Mouse (Mus musculus): Measurements from ENCODE around the gene Prim2.
"Not testable (repeated sequence)": the region's sequence is repeated elsewhere in the genome, so short reads cannot be mapped to it uniquely, and the experiment has no call there.

Gene Prim2

DNA sequence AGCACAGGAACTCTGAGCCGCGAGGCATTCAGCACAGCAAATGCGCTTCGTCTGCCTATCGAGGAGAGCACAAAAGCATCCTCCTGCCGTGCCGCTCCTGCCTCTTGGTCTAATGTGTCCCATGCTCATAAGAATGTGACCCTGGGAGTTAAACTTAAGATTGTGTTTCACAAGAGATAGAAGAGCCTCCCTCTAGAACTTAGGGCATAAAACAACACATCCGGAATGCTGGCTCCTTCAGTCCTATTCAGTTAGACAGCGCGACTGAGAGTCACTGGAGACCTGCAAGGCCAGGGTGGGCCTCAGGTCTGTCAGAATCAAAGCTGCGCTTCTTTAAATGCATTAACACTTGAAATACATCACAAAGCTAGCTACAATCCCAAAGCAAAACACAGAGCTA, 18.7 kb downstream of the Prim2 start:
- DNase-seq (ENCODE audit: low read depth, low spot score): no peak

DNA sequence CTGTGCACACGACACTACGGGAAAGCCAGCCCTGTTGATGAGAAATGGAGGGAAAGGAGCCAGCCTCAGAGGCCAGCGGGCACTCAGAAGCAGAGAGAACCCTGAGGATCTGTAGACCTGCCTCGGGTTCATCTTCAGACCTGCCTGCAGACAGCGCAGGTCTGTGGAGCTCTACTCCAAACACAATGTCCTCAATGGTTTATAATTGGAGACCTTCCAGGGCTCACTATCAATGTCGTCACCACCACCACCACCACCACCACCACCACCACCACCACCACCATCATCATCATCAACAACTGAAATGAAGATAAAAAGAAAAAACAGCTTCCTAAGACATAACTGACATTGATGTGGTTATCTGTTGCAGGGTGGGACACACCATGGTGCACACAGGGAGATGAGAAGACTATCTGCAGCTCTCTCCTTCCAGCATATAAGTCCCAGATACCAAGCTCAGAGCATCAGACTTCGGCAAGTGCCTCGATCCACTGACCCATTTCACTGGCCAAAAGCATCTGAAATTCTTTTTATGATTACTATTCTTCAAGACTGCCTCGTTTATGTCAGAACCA, 20.0 kb downstream of the Prim2 start:
- DNase-seq (ENCODE audit: low read depth, low spot score): no peak

DNA sequence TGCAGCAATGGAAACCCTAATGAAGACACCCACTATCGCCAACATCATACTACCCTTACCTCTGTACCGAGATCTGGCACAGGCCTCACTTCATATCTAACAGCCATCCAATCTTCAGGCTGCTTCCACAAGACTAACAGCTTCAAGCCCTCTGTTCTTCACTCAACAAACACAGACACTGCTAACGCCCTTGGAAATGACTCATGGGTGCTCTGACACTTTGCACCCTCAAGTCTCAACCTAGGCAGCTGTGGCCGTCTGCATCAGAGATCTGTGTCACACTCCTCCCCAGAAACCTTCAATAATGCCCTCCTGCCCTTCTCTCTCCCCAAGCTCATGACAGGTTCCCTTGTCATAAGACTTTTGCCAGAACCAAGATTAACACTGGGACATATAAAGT, 20.6 kb downstream of the Prim2 start:
- DNase-seq (ENCODE audit: low read depth, low spot score): no peak

DNA sequence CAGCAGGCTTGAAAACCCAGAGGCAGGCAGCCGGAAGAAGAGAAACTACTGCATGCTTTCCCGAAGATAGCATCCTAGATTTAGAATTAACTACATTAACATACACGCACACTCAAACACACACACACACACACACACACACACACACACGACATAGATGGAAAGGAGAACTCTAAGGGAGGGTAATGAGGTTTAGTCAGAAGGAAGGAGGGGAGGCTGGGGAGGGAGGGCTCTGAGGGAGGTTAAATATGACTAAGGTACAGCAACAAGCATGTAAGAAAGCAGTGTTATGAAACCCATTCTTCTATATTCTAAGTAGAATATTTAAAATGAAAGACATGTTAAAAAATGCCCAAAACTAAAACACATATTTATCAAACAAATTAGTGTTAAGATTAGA, 21.9 kb downstream of the Prim2 start:
- DNase-seq (ENCODE audit: low read depth, low spot score): no peak

DNA sequence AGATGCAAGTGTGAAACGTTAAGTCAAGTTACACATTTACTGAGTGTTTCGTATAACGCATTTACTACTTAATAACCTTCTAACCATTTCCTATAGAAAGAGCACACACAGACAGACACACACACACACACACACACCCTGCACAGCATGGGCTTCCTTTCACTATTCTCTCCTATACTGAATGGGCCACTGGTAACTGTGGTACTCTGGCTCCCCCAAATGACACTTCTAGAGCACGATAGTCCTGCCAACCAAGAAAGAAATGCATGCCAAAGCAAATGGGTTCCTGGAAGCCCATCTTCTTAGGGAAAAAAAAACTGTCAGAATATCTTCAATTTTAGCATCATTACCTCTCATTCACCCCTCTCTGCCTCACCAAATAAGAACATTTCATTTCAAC, 22.4 kb downstream of the Prim2 start:
- DNase-seq (ENCODE audit: low read depth, low spot score): no peak

DNA sequence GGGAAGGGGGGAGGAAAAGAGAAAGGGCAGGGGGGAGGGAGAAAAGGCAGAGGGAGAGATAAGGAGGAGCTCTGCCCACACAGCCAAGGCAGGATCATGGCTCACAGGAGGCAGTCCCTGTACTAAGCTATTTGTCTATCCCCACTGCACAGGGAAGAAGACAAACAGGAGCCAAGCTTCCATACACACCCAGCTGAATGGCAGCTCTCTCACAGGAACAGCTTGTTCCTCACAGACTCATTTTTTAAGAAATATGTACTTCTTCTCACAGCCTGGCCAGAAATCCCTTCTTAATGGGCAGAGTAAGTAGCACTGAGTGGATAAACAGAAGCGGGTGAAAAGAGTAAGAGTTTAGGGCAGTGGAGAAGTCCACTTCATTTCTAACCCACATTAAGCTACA, 23.9 kb downstream of the Prim2 start:
- DNase-seq (ENCODE audit: low read depth, low spot score): no peak

DNA sequence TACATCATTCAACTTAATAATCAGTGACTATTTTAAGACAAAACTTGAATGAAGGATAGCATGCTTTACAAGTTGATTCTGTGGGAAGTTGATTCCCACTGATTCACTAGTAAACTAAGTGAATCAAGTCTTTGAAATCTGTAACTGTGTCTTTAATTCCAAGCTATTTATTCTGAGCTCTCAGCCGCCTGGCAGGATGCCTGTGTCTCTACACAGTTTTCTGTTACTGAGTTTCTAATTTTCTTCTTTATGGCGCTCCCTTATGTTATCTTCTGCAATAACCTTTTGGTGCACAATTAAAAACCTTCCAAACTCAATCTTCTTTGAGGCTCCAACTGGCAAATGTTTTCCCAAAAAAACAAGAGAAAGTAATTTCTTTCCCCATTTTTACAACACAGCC, 28.5 kb downstream of the Prim2 start:
- DNase-seq (ENCODE audit: low read depth, low spot score): no peak

DNA sequence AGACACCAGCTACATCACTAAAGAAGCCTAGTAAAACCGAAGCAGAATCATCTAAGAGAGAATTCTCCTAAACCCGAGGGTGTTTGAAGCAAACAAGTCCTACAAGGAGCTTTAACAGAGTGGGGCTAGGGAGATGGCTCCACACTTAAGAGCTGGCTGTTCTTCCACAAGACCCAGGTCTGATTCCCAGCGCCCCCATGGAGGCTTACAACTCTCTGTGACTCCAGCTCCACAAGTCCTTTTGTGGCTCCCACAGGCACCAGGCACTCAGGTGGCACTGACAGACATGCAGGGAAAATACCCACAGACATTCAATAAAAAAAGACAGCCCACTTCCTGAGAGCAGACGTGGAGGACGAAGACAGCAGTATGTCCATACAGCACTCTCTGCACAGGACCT, 29.5 kb downstream of the Prim2 start:
- DNase-seq (ENCODE audit: low read depth, low spot score): no peak

DNA sequence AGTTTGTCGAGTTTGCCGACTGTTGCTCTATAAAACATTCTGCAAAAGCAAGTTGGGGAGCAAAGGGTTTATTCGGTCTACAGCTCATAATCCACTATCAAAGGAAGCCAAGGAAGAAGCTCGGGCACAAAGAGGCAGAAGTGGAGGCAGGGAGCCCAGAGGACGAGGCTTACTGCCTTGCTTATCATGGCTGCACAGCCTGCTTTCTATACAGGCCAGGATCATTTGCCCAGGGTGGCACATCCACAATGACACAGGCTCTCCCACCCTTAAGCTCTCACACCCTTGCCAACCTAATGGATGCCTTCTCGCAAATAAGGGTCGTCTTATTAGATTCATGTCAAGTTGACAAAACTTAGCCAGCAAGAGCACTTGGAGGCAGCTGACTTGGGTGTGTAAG, 30.4 kb downstream of the Prim2 start:
- DNase-seq (ENCODE audit: low read depth, low spot score): no peak

DNA sequence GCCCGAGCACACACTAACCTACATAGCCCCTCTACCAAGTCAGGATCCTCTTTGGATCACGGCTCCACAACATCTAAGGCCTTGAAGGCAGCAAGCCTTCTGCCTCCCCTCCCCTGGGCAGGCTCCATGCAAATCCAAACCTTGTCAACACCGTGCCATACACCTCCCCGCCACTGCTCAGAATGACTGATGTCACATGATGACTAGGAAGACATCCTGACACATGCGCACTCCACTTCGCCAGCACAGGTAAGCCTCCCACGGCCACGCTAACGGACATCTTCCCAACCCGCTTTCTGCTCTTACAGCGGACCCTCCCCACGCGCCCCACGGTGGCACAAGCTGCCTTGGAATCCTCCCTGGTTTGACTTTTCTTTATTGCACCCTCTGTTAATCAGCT, 31.8 kb downstream of the Prim2 start:
- peak; percentile 93 for DNase-seq (ENCODE audit: low read depth, low spot score)

DNA sequence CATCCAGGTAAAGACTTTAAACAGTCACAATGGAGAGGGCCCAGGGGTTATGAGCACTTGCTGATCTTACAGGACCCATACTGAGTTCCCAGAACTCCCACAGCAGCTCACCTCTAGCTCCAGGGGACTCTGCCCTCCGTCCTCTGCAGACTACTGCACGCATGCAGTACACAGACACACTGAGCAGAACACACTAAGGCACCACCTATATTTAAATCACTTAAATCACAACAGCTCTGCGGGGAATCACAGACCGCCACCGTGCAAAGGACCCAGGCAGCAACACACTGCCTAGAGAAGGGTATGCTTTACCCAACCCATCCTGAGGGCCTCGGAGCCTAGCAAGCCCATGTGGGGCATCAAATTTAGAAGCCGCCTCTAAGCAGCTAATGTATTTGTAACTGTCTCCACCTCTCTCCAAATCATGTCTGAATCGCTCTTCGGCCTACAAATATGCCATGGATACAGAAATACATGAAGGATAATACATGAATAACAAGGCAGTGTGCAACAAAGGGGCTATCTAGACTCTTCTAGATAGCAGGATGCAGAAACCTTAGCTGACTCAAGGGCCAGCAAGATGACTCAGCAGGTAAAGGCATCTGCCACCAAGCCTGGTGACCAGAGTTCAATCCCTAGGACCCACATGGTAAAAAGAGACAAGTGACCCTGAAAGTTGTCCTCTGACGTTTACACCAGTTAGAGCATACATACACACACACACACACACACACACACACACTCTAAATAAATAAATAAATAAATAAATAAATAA, 33.0 kb downstream of the Prim2 start:
- peak; percentile 55 for DNase-seq (ENCODE audit: low read depth, low spot score)

DNA sequence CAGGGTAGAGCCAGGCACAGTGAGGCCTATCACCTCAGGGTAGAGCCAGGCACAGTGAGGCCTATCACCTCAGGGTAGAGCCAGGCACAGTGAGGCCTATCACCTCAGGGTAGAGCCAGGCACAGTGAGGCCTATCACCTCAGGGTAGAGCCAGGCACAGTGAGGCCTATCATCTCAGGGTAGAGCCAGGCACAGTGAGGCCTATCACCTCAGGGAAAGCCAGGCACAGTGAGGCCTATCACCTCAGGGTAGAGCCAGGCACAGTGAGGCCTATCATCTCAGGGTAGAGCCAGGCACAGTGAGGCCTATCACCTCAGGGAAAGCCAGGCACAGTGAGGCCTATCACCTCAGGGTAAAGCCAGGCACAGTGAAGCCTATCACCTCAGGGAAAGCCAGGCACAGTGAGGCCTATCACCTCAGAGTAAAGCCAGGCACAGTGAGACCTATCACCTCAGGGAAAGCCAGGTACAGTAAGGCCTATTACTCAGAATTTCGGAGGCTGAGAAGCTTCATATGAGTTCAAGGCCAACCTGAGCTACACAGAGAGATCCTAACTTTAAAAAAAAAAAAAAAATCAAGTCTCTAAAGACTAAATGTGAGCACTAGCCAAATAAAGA, 38.5 kb downstream of the Prim2 start:
- not testable (repeated sequence) for DNase-seq (ENCODE audit: low read depth, low spot score)

DNA sequence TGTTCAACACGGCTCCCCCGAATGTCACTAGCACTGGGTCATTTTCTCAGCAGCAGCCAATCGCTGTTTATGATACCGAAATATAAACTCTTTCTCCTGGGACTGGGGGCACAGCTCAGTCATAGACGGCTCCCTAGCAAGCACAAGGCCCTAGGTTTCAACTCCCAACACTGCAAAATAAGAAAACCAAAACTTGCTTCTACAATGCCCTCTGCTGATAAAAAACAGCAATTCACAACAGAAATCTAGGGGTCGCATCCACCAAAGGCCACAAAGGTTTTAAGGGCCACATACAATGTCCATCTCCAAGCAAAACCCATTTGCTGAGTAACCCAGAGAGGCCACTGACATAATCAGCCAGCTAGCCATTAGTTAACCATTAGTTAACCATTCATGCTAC, 41.8 kb downstream of the Prim2 start:
- no peak for DNase-seq (ENCODE audit: low read depth, low spot score)

DNA sequence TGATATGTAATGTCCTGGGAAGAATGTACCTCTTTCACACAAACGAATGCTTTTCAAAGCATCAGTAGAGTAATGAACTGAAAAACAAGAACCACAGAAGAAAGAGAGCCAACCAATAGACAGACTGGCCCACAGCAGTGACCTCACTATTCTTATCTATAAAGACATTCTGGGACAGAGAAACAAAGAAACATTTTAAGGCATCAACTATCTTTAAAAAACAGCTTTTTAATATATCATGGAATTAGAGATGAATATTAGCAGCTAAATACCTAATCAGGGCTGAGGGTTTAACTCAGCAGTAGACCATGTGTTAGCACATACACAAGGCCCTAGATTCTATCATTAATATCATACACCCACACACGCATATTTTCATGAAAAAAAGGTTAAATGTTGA, 42.5 kb downstream of the Prim2 start:
- DNase-seq (ENCODE audit: low read depth, low spot score): no peak

DNA sequence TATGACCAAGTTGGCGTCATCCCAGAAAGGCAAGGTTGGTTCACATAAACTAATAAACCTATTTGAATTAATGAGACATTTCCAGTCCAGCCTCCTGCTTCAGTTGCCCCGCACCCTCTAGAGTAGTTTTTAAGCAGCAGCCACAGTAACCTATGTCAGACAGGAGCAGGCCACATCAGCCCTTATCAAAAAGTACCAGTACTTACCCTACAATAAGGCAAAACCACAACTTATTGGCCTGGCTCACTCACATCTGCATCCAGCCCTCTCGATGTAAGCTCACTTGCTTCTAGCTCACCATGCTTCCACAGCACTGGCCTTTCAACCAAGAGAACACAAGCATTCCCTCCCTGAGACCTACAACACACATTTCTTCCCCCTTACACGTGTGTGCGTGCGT, 44.7 kb downstream of the Prim2 start:
- DNase-seq (ENCODE audit: low read depth, low spot score): no peak

DNA sequence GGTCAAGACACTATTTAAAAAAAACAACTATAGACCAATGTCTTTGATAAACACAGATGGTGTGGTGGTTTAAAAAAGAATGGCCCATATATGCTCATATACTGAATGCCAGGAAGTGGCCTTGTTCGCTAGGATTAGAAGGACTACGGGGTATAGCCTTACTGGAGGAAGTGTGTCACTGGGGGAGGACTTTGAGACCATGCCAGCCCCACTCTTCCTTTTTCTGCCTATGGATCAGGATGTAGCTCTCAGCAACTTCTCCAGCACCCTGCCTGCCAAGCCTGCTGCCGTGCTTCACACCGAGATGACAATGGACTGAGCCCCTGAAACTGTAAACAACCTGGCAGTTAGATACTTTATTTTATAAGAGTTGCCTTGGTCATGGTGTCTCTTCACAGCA, 45.2 kb downstream of the Prim2 start:
- no peak for DNase-seq (ENCODE audit: low read depth, low spot score)

DNA sequence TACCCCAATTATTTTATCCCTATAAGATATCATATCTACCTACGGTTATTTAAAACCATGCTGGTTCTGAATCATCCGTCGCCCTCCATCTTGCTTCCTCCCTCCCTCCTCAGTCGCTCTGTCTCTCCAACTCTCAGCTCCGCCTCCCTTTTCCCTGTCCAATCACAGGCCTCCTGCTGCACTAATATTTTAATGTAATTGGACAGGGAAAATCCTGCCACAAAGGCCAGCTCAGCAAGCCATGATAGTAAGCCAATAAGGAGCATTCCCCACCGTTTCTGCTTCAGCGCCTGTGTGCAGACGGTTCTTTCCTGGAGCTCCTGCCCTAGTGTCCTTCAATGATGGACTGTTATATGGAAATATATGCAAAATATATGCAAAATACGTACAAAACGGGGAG, 47.8 kb downstream of the Prim2 start:
- DNase-seq (ENCODE audit: low read depth, low spot score): peak; percentile 60

DNA sequence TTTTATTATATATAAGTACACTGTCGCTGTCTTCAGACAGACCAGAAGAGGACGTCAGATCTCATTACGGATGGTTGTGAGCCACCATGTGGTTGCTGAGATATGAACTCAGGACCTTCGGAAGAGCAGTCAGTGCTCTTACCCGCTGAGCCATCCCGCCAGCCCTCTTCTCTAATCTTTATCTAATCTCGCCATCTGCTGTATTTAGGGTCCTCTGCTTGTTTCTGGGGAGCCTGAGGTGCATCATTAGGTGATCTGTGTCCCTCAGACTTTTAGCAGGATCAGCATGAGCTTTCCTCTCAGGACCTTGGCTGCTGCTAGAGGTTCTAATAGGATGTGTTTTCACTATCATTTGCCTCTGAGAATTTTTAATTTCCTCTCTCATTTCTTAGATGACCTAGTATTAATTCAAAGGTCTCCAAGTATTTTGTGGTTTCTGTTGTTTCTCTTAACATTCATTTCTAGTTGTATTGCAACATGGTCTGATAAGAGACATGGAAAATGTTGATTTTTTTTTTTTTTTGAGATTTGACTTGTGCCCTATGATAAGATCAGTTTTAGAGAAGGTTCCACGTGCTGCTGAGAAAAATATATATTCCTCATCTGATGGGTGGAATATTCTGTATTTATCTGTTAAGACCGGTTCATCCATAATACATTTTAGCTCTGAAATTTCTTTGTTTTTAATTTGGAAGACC, 49.4 kb downstream of the Prim2 start:
- DNase-seq (ENCODE audit: low read depth, low spot score): no peak

DNA sequence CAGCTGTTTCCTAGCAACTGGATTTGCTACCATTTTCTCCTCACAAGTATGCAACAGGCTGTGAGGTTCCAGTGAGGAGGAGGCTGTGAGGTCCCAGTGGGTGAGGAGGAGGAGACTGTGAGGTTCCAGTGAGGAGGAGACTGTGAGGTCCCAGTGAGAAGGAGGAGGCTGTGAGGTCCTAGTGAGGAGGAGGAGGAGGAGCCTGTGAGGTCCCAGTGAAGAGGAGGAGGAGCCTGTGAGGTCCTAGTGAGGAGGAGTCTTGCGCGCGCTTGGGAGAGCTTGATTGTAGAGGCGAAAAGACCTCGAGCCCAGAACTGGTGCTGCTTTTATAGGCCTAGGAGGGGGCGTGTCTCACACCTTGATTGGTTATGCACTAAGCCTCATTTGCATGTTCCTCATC, 53.0 kb downstream of the Prim2 start:
- DNase-seq (ENCODE audit: low read depth, low spot score): not testable (repeated sequence)

DNA sequence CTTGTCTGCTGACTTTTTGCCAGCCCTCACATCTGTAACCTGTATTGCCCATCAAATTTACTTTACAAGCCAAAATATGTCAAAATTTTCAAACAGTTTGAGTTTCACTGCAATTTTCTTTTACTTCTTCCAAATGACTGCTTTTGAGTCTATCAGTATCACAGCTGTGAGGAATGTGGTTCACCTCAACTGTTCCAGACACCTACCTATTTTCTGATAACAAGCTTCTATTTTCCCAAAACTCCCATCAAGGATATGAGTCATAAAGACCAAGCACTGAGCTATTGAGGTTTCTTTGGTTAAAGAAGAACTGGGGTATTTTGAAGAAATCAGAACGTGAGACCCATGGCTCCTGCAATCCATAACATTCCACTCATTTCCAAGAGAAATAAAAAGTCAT, 57.5 kb downstream of the Prim2 start:
- no peak for DNase-seq (ENCODE audit: low read depth, low spot score)

DNA sequence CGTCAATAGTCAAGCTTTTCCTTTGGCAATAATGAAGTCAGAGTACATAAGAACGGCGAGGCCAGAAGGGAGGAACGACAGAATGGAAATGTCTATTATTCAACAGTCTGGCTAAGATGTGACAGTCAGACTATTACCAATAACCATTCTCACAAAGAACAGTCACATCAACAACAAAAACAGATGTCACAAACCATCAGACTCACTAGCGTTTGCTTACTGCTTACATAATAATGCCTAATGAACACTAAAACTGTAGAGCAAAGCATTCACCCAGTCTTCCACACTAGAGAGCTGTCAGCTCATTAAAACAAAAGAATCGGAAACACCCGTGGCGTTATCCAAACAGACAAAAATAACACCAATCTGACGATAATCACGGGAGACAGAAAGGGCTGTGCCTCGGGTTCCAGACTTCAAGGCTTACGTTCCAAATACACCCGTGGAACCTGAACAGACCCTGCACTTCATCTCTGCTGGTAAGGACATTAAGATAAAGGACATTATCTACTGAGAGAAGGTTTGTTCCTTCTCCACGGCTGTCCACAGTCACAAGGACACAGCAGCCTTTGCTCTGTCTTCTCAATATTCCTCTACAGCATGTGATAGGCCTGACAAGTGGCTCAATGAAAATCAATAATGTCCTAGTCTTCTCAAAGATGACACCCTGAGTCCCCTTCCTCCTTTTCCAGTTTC, 59.4 kb downstream of the Prim2 start:
- no peak for DNase-seq (ENCODE audit: low read depth, low spot score)

DNA sequence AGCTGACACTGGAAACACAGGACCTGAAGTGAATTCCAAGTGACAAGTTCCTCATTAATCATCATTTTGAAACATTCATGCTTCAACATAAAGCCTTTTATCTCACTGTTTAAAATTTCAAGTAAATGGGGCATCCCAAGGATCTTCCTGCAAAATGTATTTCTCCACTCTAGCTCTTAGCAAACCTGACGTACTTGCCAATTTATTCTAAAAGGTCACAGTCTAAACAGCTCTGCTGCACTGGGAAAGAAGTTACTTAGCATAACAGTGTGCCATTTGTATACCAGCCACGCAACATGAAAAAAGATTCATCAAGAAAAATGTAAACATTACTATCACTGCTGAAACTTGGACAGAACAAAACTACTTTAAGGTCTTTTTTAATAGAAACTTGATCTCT, 61.5 kb downstream of the Prim2 start:
- DNase-seq (ENCODE audit: low read depth, low spot score): no peak
